Mouse (Mus musculus) liver, embryonic 11.5 days (tissue): ENCODE data around the gene Efna1. TPM values are rescaled to one million over a fixed set of nuclear protein-coding genes. Genes with fewer than 3 reads are reported as not detected.
A peak's percentile ranks its signal among the peaks of the same experiment; 100 is the strongest.

ENCODE experiments used
- ATAC-seq: fragments of 200-750 bp; cut with Nextera tagmentation; replicated peaks from 2 replicates; pipeline ENCODE4 v1.8.0; 2017; ENCODE audit warnings: moderate number of reproducible peaks, mild to moderate bottlenecking, moderate TSS enrichment, moderate library complexity; ENCODE audit not compliant: low FRiP score
- DNase-seq: peaks from one replicate; pipeline ENCODE4 v3.0.0-alpha.2; 2017; ENCODE audit warnings: low spot score
- H3K27ac ChIP-seq: fragments of 300-500 bp; sonication (generic); 2 replicates; pipeline ENCODE4 v1.5.1; 2014; ENCODE audit warnings: mild to moderate bottlenecking, low read depth, low read length, control low read depth
- H3K27me3 ChIP-seq: fragments of 300-500 bp; sonication (generic); replicated peaks from 2 replicates; pipeline ENCODE4 v1.6.1; 2014; ENCODE audit warnings: low read length, mixed read lengths; ENCODE audit not compliant: control insufficient read depth, insufficient read depth
- H3K36me3 ChIP-seq: fragments of 300-500 bp; sonication (generic); 2 replicates; pipeline ENCODE4 v1.6.1; 2014; ENCODE audit warnings: mild to moderate bottlenecking, low read length, moderate library complexity, mixed read lengths; ENCODE audit not compliant: control insufficient read depth, insufficient read depth
- H3K4me1 ChIP-seq: fragments of 300-500 bp; sonication (generic); replicated peaks from 2 replicates; pipeline ENCODE4 v1.6.1; 2014; ENCODE audit warnings: low read length, mixed read lengths; ENCODE audit not compliant: control insufficient read depth, insufficient read depth
- H3K4me2 ChIP-seq: fragments of 300-500 bp; sonication (generic); 2 replicates; pipeline ENCODE4 v1.6.1; 2014; ENCODE audit warnings: mild to moderate bottlenecking, control low read depth, moderate library complexity
- H3K4me3 ChIP-seq: fragments of 300-500 bp; sonication (generic); 2 replicates; pipeline ENCODE4 v1.5.1; 2014; ENCODE audit warnings: low read depth, low read length, control low read depth
- H3K9ac ChIP-seq: fragments of 300-500 bp; sonication (generic); 2 replicates; pipeline ENCODE4 v1.6.1; 2014; ENCODE audit warnings: low read depth, low read length, control low read depth
- H3K9me3 ChIP-seq: fragments of 300-500 bp; sonication (generic); 2 replicates; pipeline ENCODE4 v1.6.1; 2016; ENCODE audit warnings: low read length, inconsistent platforms, mixed read lengths; ENCODE audit not compliant: control insufficient read depth
- WGBS: fragments of 180-500 bp; shearing (Covaris S2); extraction: QIAGEN DNeasy Blood & Tissue Kit; methylation state at CpG from one replicate; pipeline ENCODE4 v1.1.7; 2014; 5-methylcytosine and 5-hydroxymethylcytosine counted together
- polyA plus RNA-seq: library from polyadenylated mRNA; unstranded; fragments of >200 nt; fragmentation: Nextera tagmentation; extraction: Ambion mirVana; gene quantifications from 2 replicates; pipeline ENCODE4 v1.2.1, GENCODE M21; 2014

The Efna1 gene
- polyA plus RNA-seq, 1 experiment from 2014 or later = 11.8 TPM

DNA sequence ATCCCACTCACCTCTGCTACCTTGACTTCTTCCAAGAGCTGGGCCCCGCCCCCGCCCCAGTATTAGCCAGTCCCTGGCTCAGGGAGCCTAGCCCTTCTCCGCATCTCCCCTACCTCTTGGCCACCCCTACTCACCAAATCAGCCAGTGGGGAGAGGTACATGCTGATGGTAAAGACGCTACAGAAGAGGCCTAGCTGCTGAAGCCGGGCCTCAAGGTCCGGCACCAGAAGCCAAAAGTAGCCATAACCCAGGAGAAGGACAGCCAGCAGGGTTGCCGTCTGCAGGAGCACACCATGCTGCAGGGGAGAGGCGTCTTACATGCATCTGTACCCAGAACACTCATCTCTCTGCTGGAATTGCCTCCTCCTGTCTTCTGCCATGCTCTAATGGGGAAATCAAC, 12.0 kb downstream of the Efna1 start:
- WGBS = 67% methylated on average over 8 of the region's 8 CpGs
- Histone ChIP-seq H3K9ac (no peak overlapping the region), H3K4me2 (peak overlapping the region; percentile 11; the same call in 1 of the 2 replicates), H3K4me1 (peaks cover 22% of the 10 kb centered on the region), H3K27ac (no peak overlapping the region), H3K9me3 (no peaks in the 10 kb centered on the region), H3K4me3 (peak overlapping the region; percentile 65; the same call in 1 of the 2 replicates), H3K36me3 (peaks cover 3% of the 10 kb centered on the region; the same call in 1 of the 2 replicates), H3K27me3 (no peaks in the 10 kb centered on the region)
- no peak for DNase-seq
- no peak for ATAC-seq

DNA sequence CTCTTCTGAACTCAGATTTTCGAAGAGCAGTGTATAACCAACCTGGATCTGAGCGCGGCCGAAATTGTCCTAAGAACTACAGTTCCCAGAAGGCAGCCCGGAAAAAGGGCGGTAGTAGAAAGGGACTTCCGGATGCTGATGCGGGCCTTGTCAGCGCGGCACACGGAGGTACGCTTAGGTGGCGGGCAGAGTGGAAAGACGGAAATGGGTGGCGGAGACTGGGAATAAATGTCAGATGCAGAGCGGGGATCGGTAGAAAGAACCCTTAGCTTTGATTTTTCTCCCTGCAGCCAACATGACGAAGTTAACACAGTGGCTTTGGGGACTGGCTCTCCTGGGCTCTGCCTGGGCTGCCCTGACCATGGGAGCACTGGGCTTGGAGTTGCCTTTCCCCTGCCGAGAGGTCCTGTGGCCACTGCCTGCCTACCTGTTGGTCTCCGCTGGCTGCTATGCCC, 14.5 kb downstream of the Efna1 start:
- H3K9ac ChIP-seq = peak overlapping the region; percentile 76
- DNase-seq (peak; percentile 79), ATAC-seq (peak; percentile 84)
- H3K4me2 ChIP-seq = peak overlapping the region; percentile 72
- H3K4me3 ChIP-seq = peak overlapping the region; percentile 65
- WGBS = under 1% methylated on average over 20 of the region's 20 CpGs
- H3K27me3 ChIP-seq = no peaks in the 10 kb centered on the region
- H3K27ac ChIP-seq = peak overlapping the region; percentile 11
- H3K36me3 ChIP-seq = no peaks in the 10 kb centered on the region; the same call in 1 of the 2 replicates
- peaks cover 25% of the 10 kb centered on the region for H3K4me1 ChIP-seq
- no peaks in the 10 kb centered on the region for H3K9me3 ChIP-seq

GRCm38 (mm10) chr3:89262417-89262816, 18.5 kb downstream of the Efna1 start:
- ATAC-seq (no peak), DNase-seq (no peak)
- no peaks in the 10 kb centered on the region for H3K9me3 ChIP-seq
- H3K9ac ChIP-seq = no peak overlapping the region
- H3K4me3 ChIP-seq = no peak overlapping the region
- peaks cover 3% of the 10 kb centered on the region; the same call in 1 of the 2 replicates for H3K4me1 ChIP-seq
- no peak overlapping the region for H3K27ac ChIP-seq
- no peak overlapping the region for H3K4me2 ChIP-seq
- 0 out of 2 replicates have a peak, but pooled peaks cover under 1% of the 10 kb centered on the region for H3K27me3 ChIP-seq
- H3K36me3 ChIP-seq = no peaks in the 10 kb centered on the region
- 57% methylated on average over 10 of the region's 10 CpGs for WGBS

- Histone ChIP-seq H3K4me1 (0 out of 2 replicates have a peak, but pooled peaks cover 3% of the 10 kb centered on the region), H3K9me3 (no peaks in the 10 kb centered on the region), H3K9ac (no peak overlapping the region), H3K36me3 (no peaks in the 10 kb centered on the region), H3K27me3 (0 out of 2 replicates have a peak, but pooled peaks cover 3% of the 10 kb centered on the region), H3K4me3 (no peak overlapping the region), H3K27ac (no peak overlapping the region), H3K4me2 (no peak overlapping the region)
- WGBS = 70% methylated on average over 3 of the region's 3 CpGs
- DNase-seq (no peak), ATAC-seq (no peak)
Observed at GRCm38 (mm10) chr3:89260211-89260610, 20.7 kb downstream of the Efna1 start.

DNA sequence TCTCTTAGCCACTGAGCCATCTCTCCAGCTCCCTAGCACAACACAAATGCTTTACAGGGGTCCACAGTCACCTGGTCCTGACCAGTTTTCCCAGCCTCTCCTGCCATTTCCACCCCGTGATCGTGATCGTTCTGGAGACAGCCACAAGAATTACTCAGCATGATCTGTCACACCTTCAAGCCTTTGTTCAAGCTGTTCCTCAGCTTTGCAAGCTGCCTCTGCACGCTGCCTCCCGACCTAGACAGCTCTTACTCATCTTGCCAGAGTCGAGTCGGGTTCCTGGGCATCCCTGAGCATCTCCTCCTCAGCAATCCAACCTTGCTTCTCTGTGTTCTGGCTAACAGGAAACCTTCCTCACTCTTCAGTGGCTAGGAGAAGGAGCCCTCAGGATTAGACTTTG, 21.9 kb downstream of the Efna1 start, which contains the start of gene Dpm3:
Gene Dpm3, plus strand, starts transcription at position 283 of the 400 bp plus-strand sequence.
- DNase-seq (no peak), ATAC-seq (no peak)
- 0 out of 2 replicates have a peak, but pooled peaks cover 3% of the 10 kb centered on the region for H3K4me1 ChIP-seq
- H3K4me3 ChIP-seq = no peak within 1 kb of the TSS
- H3K9me3 ChIP-seq = no peaks in the 10 kb centered on the region
- 43% methylated on average over 7 of the region's 7 CpGs for WGBS
- H3K27me3 ChIP-seq = 0 out of 2 replicates have a peak, but pooled peaks cover 3% of the 10 kb centered on the region
- H3K27ac ChIP-seq = no peak within 1 kb of the TSS
- H3K36me3 ChIP-seq = no peaks in the 10 kb centered on the region
- no peak within 1 kb of the TSS for H3K4me2 ChIP-seq
- H3K9ac ChIP-seq = no peak within 1 kb of the TSS

DNA sequence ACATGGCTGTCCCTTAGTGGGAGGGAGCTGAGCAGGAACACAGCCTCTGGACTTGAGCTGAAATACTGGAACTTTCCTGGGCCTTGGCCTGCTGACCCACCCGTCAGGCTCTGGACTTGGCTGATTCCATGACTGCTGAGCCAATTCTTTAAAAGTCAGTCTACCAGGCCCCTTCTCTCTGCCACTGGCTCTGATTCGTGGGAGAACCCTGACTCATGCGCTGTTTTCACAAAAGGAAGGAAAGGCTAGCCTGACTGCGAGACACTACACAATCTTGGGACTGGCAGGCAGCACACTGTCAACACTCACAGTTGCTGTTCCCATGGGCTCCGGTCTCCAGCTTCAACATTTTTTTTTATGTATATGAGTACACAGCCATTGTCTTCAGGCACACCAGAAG, 24.8 kb downstream of the Efna1 start:
- Histone ChIP-seq H3K27me3 (peaks cover 9% of the 10 kb centered on the region; the same call in 1 of the 2 replicates), H3K4me3 (no peak overlapping the region), H3K9ac (no peak overlapping the region), H3K36me3 (no peaks in the 10 kb centered on the region), H3K4me2 (no peak overlapping the region), H3K9me3 (no peaks in the 10 kb centered on the region), H3K4me1 (peaks cover 8% of the 10 kb centered on the region), H3K27ac (no peak overlapping the region)
- ATAC-seq = no peak
- WGBS = 65% methylated on average over 5 of the region's 5 CpGs
- DNase-seq = no peak

GRCm38 (mm10) chr3:89254994-89255393, 25.9 kb downstream of the Efna1 start:
- no peak for DNase-seq
- Histone ChIP-seq H3K36me3 (no peaks in the 10 kb centered on the region), H3K4me3 (no peak overlapping the region), H3K9me3 (no peaks in the 10 kb centered on the region), H3K27me3 (peaks cover 9% of the 10 kb centered on the region; the same call in 1 of the 2 replicates), H3K9ac (no peak overlapping the region), H3K27ac (no peak overlapping the region), H3K4me1 (peaks cover 15% of the 10 kb centered on the region), H3K4me2 (no peak overlapping the region)
- 0 out of 2 replicates have a peak, but pooled peaks have one; percentile 35 for ATAC-seq
- WGBS = 65% methylated on average over 5 of the region's 5 CpGs

DNA sequence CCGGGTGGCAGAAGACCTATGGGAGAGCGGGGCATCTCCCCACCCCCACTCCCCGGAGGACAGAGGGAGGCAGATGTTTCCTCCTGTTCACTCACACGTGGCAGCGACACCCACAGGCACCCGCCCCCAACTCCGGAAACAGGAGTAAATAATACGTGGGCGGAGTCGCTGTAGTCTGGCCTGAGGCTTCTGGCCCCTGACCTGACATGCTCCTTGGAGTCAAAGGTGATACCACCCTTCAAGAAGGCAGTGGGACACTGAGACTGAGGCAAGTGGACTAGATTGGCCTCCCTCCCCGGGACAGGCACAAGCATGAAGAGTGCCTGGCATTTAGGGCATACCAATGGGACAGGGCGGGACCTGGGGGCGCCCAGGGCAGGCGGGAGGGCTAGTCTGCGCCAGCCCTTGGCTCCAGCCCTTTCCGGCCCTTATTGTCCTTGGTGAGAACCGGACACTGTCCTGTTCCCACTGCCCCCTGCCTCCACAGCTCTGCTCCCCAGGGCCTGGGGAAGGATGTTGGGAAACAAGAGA, 29.5 kb downstream of the Efna1 start:
- Histone ChIP-seq H3K9ac (no peak overlapping the region; the same call in 1 of the 2 replicates), H3K4me1 (peaks cover 23% of the 10 kb centered on the region), H3K27me3 (peaks cover 6% of the 10 kb centered on the region; the same call in 1 of the 2 replicates), H3K4me2 (peak overlapping the region; percentile 48), H3K27ac (no peak overlapping the region), H3K9me3 (no peaks in the 10 kb centered on the region), H3K4me3 (no peak overlapping the region), H3K36me3 (no peaks in the 10 kb centered on the region)
- DNase-seq = no peak
- 8% methylated on average over 17 of the region's 17 CpGs for WGBS
- ATAC-seq = peak; percentile 46; the same call in 1 of the 2 replicates
